Mouse (Mus musculus): ENCODE data around the gene Cfap61. TPM values are rescaled to one million over a fixed set of nuclear protein-coding genes. Genes with fewer than 3 reads are reported as not detected.
A peak's percentile ranks its signal among the peaks of the same experiment; 100 is the strongest.

The Cfap61 gene
- polyA plus RNA-seq, 1 experiment from 2014 or later = 0.08 TPM

DNA sequence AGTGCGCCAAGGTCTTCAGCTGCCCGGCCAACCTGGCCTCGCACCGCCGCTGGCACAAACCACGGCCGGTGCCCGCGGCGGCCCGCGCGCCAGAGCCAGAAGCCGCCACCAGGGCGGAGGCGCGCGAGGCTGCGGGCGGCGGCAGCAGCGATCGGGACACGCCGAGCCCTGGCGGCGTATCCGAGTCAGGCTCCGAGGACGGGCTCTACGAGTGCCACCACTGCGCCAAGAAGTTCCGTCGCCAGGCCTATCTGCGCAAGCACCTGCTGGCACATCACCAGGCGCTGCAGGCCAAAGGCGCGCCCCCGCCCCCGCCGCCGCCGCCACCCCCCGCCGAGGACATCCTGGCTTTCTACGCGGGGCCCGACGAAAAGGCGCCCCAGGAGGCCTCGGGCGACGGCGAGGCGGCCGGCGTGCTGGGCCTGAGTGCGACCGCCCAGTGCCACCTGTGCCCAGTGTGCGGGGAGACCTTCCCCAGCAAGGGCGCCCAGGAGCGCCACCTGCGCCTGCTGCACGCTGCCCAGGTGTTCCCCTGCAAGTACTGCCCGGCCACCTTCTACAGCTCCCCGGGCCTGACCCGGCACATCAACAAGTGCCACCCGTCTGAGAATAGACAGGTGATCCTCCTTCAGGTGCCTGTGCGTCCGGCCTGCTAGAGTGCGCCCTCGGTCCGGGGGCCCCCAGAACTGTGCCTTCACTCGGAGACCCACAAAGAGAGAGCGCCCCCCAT is 288.8 kb downstream of the Cfap61 start:
- H3K4me2 ChIP-seq (ENCODE audit: low read depth, severe bottlenecking) = peak overlapping the region; percentile 95
- DNase-seq (ENCODE audit: low spot score) (peak; percentile 57), ATAC-seq (ENCODE audit: insufficient number of reproducible peaks, low FRiP score, low TSS enrichment, low read depth) (no peak)
- H3K36me3 ChIP-seq (ENCODE audit: control insufficient read depth, insufficient read depth, low read length) = no peaks in the 10 kb centered on the region
- no peaks in the 10 kb centered on the region for H3K9me3 ChIP-seq (ENCODE audit: control insufficient read depth, low read length)
- H3K27me3 ChIP-seq (ENCODE audit: control insufficient read depth, insufficient read depth, low read length) = peaks cover 82% of the 10 kb centered on the region
- peak overlapping the region; percentile 47 for H3K4me3 ChIP-seq (ENCODE audit: low read depth, low read length)
- peaks cover 18% of the 10 kb centered on the region for H3K4me1 ChIP-seq (ENCODE audit: control insufficient read depth, insufficient read depth, low read length)
- H3K27ac ChIP-seq (replicated peaks; ENCODE audit: low read depth, low read length) = no peak overlapping the region
- WGBS = under 1% methylated on average over 69 of the region's 75 CpGs
- no peak overlapping the region for H3K9ac ChIP-seq (ENCODE audit: low read length)

DNA sequence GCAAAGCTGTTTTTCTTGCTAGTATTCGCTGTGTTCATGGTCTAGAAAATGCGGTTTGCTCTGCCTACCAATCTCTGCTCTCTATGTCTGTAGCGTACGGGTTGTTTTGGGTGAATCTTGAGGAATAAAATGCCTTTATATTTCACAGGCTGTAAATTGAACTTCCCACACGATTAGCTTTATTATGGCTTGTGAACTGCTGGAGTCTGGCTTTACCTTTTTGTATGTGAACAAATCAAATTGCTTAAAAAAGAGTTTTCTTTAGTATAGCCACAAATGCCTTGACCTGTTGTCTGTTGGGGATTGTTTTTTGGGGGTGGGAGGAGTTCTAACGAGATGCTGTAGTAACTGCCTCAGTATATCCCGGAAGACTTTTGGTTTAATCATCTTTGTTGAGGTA is 289.6 kb downstream of the Cfap61 start:
- Histone ChIP-seq H3K4me1 (ENCODE audit: control insufficient read depth, insufficient read depth, low read length) (peaks cover 18% of the 10 kb centered on the region), H3K4me2 (ENCODE audit: low read depth, severe bottlenecking) (no peak overlapping the region), H3K4me3 (ENCODE audit: low read depth, low read length) (no peak overlapping the region), H3K27me3 (ENCODE audit: control insufficient read depth, insufficient read depth, low read length) (peaks cover 75% of the 10 kb centered on the region), H3K27ac (replicated peaks; ENCODE audit: low read depth, low read length) (no peak overlapping the region), H3K36me3 (ENCODE audit: control insufficient read depth, insufficient read depth, low read length) (no peaks in the 10 kb centered on the region), H3K9me3 (ENCODE audit: control insufficient read depth, low read length) (no peaks in the 10 kb centered on the region), H3K9ac (ENCODE audit: low read length) (no peak overlapping the region)
- DNase-seq (ENCODE audit: low spot score) = no peak
- no peak for ATAC-seq (ENCODE audit: insufficient number of reproducible peaks, low FRiP score, low TSS enrichment, low read depth)
- 14% methylated on average over 7 of the region's 7 CpGs for WGBS

DNA sequence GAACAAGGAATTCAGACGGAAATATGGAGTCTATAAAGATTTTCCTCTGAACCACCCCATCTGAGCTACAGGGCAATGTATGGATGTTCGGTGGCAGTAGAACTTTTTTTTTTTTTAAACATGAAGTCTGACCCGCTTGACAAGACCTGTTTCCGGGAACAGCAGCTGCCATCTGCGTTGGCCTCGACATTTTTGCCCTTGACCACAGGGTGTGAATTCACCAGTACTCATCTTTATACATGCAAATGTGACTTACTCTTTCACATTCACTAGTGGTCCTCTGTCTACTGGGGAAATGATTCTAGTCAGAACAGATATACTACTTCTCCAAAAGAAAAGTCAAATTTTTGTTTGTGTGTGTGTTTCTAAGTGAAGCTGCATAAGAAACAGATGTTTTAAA is 291.2 kb downstream of the Cfap61 start:
- Histone ChIP-seq H3K9me3 (ENCODE audit: control insufficient read depth, low read length) (no peaks in the 10 kb centered on the region), H3K36me3 (ENCODE audit: control insufficient read depth, insufficient read depth, low read length) (no peaks in the 10 kb centered on the region), H3K4me2 (ENCODE audit: low read depth, severe bottlenecking) (no peak overlapping the region), H3K4me1 (ENCODE audit: control insufficient read depth, insufficient read depth, low read length) (peaks cover 17% of the 10 kb centered on the region), H3K27ac (replicated peaks; ENCODE audit: low read depth, low read length) (no peak overlapping the region), H3K4me3 (ENCODE audit: low read depth, low read length) (no peak overlapping the region), H3K9ac (ENCODE audit: low read length) (no peak overlapping the region), H3K27me3 (ENCODE audit: control insufficient read depth, insufficient read depth, low read length) (peaks cover 62% of the 10 kb centered on the region)
- DNase-seq (ENCODE audit: low spot score) (no peak), ATAC-seq (ENCODE audit: insufficient number of reproducible peaks, low FRiP score, low TSS enrichment, low read depth) (no peak)
- WGBS = 15% methylated on average over 6 of the region's 6 CpGs

DNA sequence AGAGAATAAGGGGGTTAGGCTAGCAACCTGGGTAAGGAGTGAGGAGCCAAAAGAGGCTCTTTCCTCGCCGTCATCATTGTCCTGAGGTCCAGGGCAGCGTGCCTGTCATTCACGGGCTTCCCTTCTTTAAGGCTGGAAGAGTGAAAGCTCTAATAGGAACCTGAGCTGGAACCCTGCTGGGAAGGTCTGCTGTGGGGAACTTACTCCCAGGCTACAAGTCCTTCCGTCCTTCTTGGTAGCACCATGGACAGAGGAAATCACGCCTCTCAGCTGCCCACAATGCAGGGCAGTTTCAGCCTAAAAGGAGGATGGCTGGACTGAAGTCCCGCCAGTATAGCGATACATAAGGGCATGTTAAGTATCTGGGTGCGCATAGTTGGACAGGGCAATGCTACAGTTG is 291.9 kb downstream of the Cfap61 start:
- Histone ChIP-seq H3K4me1 (ENCODE audit: control insufficient read depth, insufficient read depth, low read length) (peaks cover 10% of the 10 kb centered on the region), H3K27ac (replicated peaks; ENCODE audit: low read depth, low read length) (no peak overlapping the region), H3K9me3 (ENCODE audit: control insufficient read depth, low read length) (no peaks in the 10 kb centered on the region), H3K36me3 (ENCODE audit: control insufficient read depth, insufficient read depth, low read length) (no peaks in the 10 kb centered on the region), H3K4me2 (ENCODE audit: low read depth, severe bottlenecking) (no peak overlapping the region), H3K9ac (ENCODE audit: low read length) (no peak overlapping the region), H3K27me3 (ENCODE audit: control insufficient read depth, insufficient read depth, low read length) (peaks cover 56% of the 10 kb centered on the region), H3K4me3 (ENCODE audit: low read depth, low read length) (no peak overlapping the region)
- 6% methylated on average over 9 of the region's 9 CpGs for WGBS
- DNase-seq (ENCODE audit: low spot score) (peak; percentile 80), ATAC-seq (ENCODE audit: insufficient number of reproducible peaks, low FRiP score, low TSS enrichment, low read depth) (peak; percentile 42; the same call in 1 of the 2 replicates)

DNA sequence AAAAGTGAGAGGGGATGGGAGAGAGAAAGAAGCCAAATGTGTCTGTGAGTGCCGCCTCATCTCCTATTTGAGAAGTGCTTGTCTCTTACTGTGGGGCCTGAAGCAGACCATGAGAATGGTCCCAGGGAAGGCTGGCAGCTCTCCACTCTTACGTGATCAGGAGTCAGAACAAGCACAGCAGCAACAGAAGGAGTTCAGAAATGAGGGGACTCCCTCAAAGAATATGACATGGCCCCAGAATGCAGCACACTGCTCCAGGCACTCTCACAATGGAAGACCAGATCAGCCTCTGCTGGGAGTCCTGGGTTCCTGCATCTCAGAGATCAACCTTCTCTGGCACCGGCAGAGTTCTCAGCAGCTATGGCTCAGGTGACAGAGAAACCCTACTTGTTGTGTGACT is 293.1 kb downstream of the Cfap61 start:
- DNase-seq (ENCODE audit: low spot score) (no peak), ATAC-seq (ENCODE audit: insufficient number of reproducible peaks, low FRiP score, low TSS enrichment, low read depth) (no peak)
- H3K27me3 ChIP-seq (ENCODE audit: control insufficient read depth, insufficient read depth, low read length) = peaks cover 44% of the 10 kb centered on the region
- no peak overlapping the region for H3K27ac ChIP-seq (replicated peaks; ENCODE audit: low read depth, low read length)
- WGBS = 62% methylated on average over 3 of the region's 3 CpGs
- peaks cover 9% of the 10 kb centered on the region for H3K4me1 ChIP-seq (ENCODE audit: control insufficient read depth, insufficient read depth, low read length)
- H3K36me3 ChIP-seq (ENCODE audit: control insufficient read depth, insufficient read depth, low read length) = no peaks in the 10 kb centered on the region
- H3K4me3 ChIP-seq (ENCODE audit: low read depth, low read length) = no peak overlapping the region
- H3K4me2 ChIP-seq (ENCODE audit: low read depth, severe bottlenecking) = no peak overlapping the region
- no peak overlapping the region for H3K9ac ChIP-seq (ENCODE audit: low read length)
- no peaks in the 10 kb centered on the region for H3K9me3 ChIP-seq (ENCODE audit: control insufficient read depth, low read length)

DNA sequence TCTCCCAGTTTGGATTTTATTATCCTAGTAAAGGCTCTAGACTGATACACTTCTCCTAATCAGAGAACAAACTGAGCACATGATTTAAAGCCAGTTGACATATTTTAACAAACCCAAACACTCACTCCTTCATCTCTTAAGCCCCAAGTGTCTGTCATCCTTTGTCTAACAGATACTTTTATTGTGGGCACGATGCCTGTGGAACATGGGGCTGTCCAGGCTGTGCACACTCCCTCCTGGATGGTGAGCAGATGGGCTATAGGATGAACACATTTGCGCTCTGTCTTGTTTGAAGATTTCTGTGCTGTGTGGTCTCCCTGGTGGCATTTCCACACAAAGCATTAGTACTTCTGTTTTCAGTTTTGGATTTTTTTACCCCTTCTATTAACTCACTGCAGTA is 293.9 kb downstream of the Cfap61 start:
- H3K27me3 ChIP-seq (ENCODE audit: control insufficient read depth, insufficient read depth, low read length) = peaks cover 36% of the 10 kb centered on the region
- H3K4me1 ChIP-seq (ENCODE audit: control insufficient read depth, insufficient read depth, low read length) = peaks cover under 1% of the 10 kb centered on the region; the same call in 1 of the 2 replicates
- no peak for ATAC-seq (ENCODE audit: insufficient number of reproducible peaks, low FRiP score, low TSS enrichment, low read depth)
- H3K27ac ChIP-seq (replicated peaks; ENCODE audit: low read depth, low read length) = no peak overlapping the region
- 70% methylated on average over 2 of the region's 2 CpGs for WGBS
- no peaks in the 10 kb centered on the region for H3K9me3 ChIP-seq (ENCODE audit: control insufficient read depth, low read length)
- no peak overlapping the region for H3K4me3 ChIP-seq (ENCODE audit: low read depth, low read length)
- H3K4me2 ChIP-seq (ENCODE audit: low read depth, severe bottlenecking) = no peak overlapping the region
- H3K36me3 ChIP-seq (ENCODE audit: control insufficient read depth, insufficient read depth, low read length) = no peaks in the 10 kb centered on the region
- H3K9ac ChIP-seq (ENCODE audit: low read length) = no peak overlapping the region
- no peak for DNase-seq (ENCODE audit: low spot score)

DNA sequence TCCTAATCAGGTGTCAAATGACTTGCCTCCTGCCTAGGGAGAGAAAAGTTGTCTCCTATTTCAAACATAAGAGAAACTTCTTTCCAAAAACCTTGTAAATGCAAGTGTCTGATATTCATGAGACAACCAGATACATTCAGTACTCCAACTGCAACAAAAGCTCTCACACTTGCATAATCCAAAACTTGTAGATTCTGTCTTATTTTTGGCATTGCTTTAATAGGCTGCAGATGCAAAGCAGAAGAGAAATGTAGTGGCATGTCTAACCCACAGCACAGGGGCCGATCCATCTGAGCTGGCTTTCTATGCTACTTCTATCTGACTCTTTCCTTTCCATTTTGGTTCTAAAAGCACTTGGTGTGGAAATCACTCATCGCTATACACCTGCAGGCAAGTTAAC is 296.9 kb downstream of the Cfap61 start:
- Histone ChIP-seq H3K4me2 (ENCODE audit: low read depth, severe bottlenecking) (no peak overlapping the region), H3K4me3 (ENCODE audit: low read depth, low read length) (no peak overlapping the region), H3K27ac (replicated peaks; ENCODE audit: low read depth, low read length) (no peak overlapping the region), H3K27me3 (ENCODE audit: control insufficient read depth, insufficient read depth, low read length) (peaks cover 9% of the 10 kb centered on the region), H3K4me1 (ENCODE audit: control insufficient read depth, insufficient read depth, low read length) (no peaks in the 10 kb centered on the region), H3K9ac (ENCODE audit: low read length) (no peak overlapping the region), H3K9me3 (ENCODE audit: control insufficient read depth, low read length) (no peaks in the 10 kb centered on the region), H3K36me3 (ENCODE audit: control insufficient read depth, insufficient read depth, low read length) (no peaks in the 10 kb centered on the region)
- ATAC-seq (ENCODE audit: insufficient number of reproducible peaks, low FRiP score, low TSS enrichment, low read depth) = no peak
- 91% methylated on average over 2 of the region's 2 CpGs for WGBS
- no peak for DNase-seq (ENCODE audit: low spot score)

DNA sequence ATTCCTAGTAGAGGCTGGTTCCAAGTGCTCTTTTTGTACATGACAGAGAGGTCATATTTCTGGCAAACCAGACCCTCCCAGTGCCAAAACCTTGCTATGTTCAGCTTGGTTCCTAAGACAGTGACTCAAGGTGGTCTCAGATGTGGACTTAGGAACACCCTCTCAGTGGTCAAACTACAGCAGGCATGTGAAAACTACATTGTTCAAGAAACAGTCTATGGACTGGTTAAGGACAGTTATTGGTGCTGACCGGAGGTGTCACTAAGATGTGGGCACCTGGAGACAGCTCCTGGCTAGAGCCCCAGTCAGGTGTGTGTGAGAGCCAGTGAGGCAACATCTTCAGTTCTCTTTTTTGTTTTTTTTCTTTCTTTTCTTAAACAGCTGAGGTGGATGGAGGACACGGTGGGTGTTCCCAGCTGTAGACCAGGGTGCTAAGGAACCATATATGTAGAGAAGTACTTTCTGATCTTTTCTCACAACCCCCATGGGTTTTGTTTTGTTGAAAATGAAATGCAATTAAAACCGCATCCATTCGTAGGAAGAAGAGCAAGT is 304.7 kb downstream of the Cfap61 start:
- Histone ChIP-seq H3K27ac (replicated peaks; ENCODE audit: low read depth, low read length) (no peak overlapping the region), H3K9ac (ENCODE audit: low read length) (no peak overlapping the region), H3K27me3 (ENCODE audit: control insufficient read depth, insufficient read depth, low read length) (no peaks in the 10 kb centered on the region), H3K4me1 (ENCODE audit: control insufficient read depth, insufficient read depth, low read length) (no peaks in the 10 kb centered on the region), H3K4me2 (ENCODE audit: low read depth, severe bottlenecking) (no peak overlapping the region), H3K9me3 (ENCODE audit: control insufficient read depth, low read length) (no peaks in the 10 kb centered on the region), H3K4me3 (ENCODE audit: low read depth, low read length) (no peak overlapping the region), H3K36me3 (ENCODE audit: control insufficient read depth, insufficient read depth, low read length) (no peaks in the 10 kb centered on the region)
- 91% methylated on average over 4 of the region's 4 CpGs for WGBS
- DNase-seq (ENCODE audit: low spot score) (no peak), ATAC-seq (ENCODE audit: insufficient number of reproducible peaks, low FRiP score, low TSS enrichment, low read depth) (no peak)
